In the genomic region with DNA sequence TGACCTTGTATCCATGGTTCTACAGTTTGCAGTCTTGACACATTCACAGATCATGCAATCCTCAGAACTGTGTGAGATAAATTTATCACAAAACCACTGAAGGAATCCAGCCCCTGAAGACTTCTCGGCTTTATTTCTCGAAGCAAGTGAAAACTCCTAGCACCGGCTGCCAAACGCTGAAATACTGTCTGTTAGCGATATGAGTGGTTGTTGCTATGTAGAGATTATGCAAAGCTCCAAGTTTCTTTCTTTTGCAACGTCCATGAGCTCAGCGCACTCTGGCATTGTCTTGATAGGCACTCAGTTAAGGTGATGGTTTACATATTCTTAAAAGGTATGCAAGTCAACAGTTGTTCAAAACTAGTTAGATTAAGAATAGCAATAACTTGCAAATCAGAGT, we compare ENCODE assay signal across 9 mouse cellular contexts. TPM values are rescaled to one million over a fixed set of nuclear protein-coding genes. Genes with fewer than 3 reads are reported as not detected.
DNase-seq lines count a peak whose midpoint lies in the region; ATAC-seq and TF ChIP-seq lines count a peak whose summit lies in the region.
"Had no signal": no experiment of that assay in that cellular context is flagged by ENCODE, and none has a peak within 500 bp of the region (broad histone marks: within the 10 kb centered on the region; RNA-seq: fewer than 3 reads in every experiment).

No protein-coding gene starts in this region.

- peak overlapping the region; percentile 17; the same call in 1 of the 2 replicates for H3K4me2 ChIP-seq in CH12.LX (ENCODE audit: insufficient read depth, low read depth, poor library complexity, severe bottlenecking)
- peak overlapping the region; percentile 93 for H3K4me2 ChIP-seq in hindbrain, postnatal 0 days (ENCODE audit: low read depth, low read length)

- H3K9ac ChIP-seq in CH12.LX (ENCODE audit: insufficient read depth, low read depth) = no peak overlapping the region
- H3K9ac ChIP-seq in hindbrain, postnatal 0 days (replicated peaks; ENCODE audit: low read length) = no peak overlapping the region

- H3K4me3 ChIP-seq in gastrocnemius, adult 2 months = peak overlapping the region; percentile 84
- no peak overlapping the region for H3K4me3 ChIP-seq in CH12.LX (replicated peaks in 1 of 3; ENCODE audit: low read depth in 2 of 3, low read length in 2 of 3, poor library complexity in 1 of 3)
- no peak overlapping the region for H3K4me3 ChIP-seq in hindbrain, postnatal 0 days (ENCODE audit: low read length)
- H3K4me3 ChIP-seq in midbrain, embryonic 10.5 days = no peak overlapping the region; the same call in 1 of the 2 replicates

- intact Hi-C loops in gastrocnemius, adult 2 months (cut with DNase I) = loop anchor here (5.0 kb wide), 2 partner anchors 291 to 336 kb away; a partner anchor contains a TSS

- no peak for DNase-seq in gastrocnemius, adult 2 months
- no peak for DNase-seq in gastrocnemius, postnatal 4 days (ENCODE audit: low spot score in 2 of 2)
- DNase-seq in CH12.LX (ENCODE audit: extremely low read depth) = no peak
- DNase-seq in hindbrain, postnatal 0 days (ENCODE audit: low spot score) = no peak
- no peak for DNase-seq in midbrain, embryonic 10.5 days (ENCODE audit: low spot score)
- no peak for DNase-seq in urinary bladder, postnatal 25 days (ENCODE audit: low spot score)
- DNase-seq in kidney, adult 11 months = no peak
- DNase-seq in kidney, adult 9 months = no peak
- DNase-seq: gastrocnemius, postnatal 10 days had no signal

- in situ Hi-C loops in CH12.LX (cut with MboI; ENCODE audit: low pct_ligation_motif_present, low pct_unique_long_range_greater_than_20kb, low sequenced_read_pairs) = no loop called here

- no peaks in the 10 kb centered on the region for H3K27me3 ChIP-seq in CH12.LX (replicated peaks)
- H3K27me3 ChIP-seq in hindbrain, postnatal 0 days (ENCODE audit: insufficient read depth, low read length) = no peaks in the 10 kb centered on the region
- H3K27me3 ChIP-seq in midbrain, embryonic 10.5 days (ENCODE audit: low read depth, poor library complexity, severe bottlenecking) = no peaks in the 10 kb centered on the region

- no peak for TF ChIP-seq RAD21 in CH12.LX (IDR thresholded peaks at IDR 0.05; ENCODE audit: low read depth, low read length)

- TF ChIP-seq CTCF in gastrocnemius, adult 2 months (IDR thresholded peaks at IDR 0.05) = no peak
- TF ChIP-seq CTCF in CH12.LX (conservative IDR thresholded peaks at IDR 0.05 in 1 of 2, IDR thresholded peaks at IDR 0.05 in 1 of 2; ENCODE audit: low read depth in 2 of 2, low read length in 2 of 2) = no peak
- no peak for TF ChIP-seq CTCF in hindbrain, postnatal 0 days (IDR thresholded peaks at IDR 0.05; ENCODE audit: low read depth)

- 53% methylated on average over 7 of the region's 7 CpGs for WGBS in hindbrain, postnatal 0 days
- WGBS in midbrain, embryonic 10.5 days = 83% methylated on average over 7 of the region's 7 CpGs

- H3K4me1 ChIP-seq in CH12.LX (ENCODE audit: control insufficient read depth in 1 of 2, insufficient read depth in 2 of 2) = peaks cover 0 to 22% of the 10 kb centered on the region in 2 experiments; a peak in 2 of 4 replicates
- H3K4me1 ChIP-seq in hindbrain, postnatal 0 days (ENCODE audit: insufficient read depth, low read length) = no peaks in the 10 kb centered on the region; the same call in 1 of the 2 replicates
- H3K4me1 ChIP-seq in midbrain, embryonic 10.5 days = peaks cover 22% of the 10 kb centered on the region

- no peak for TF ChIP-seq EP300 in CH12.LX (IDR thresholded peaks at IDR 0.05; ENCODE audit: low read length)

- ATAC-seq in hindbrain, postnatal 0 days = no peak

- TF ChIP-seq POLR2A in CH12.LX (IDR thresholded peaks at IDR 0.05; ENCODE audit: low read depth, low read length) = no peak

- H3K9me3 ChIP-seq in CH12.LX (replicated peaks; ENCODE audit: low read length) = peaks cover 9% of the 10 kb centered on the region
- no peaks in the 10 kb centered on the region for H3K9me3 ChIP-seq in hindbrain, postnatal 0 days (ENCODE audit: low read length)
- 0 out of 2 replicates have a peak, but pooled peaks cover 4% of the 10 kb centered on the region for H3K9me3 ChIP-seq in midbrain, embryonic 10.5 days (replicated peaks)

- peak overlapping the region; percentile 96; the same call in 1 of the 2 replicates for H3K27ac ChIP-seq in gastrocnemius, adult 2 months
- H3K27ac ChIP-seq in CH12.LX (ENCODE audit: insufficient read depth, low read depth) = no peak overlapping the region
- H3K27ac ChIP-seq in hindbrain, postnatal 0 days = peak overlapping the region; percentile 100
- H3K27ac ChIP-seq in midbrain, embryonic 10.5 days (replicated peaks) = peak overlapping the region; percentile 97

- H3K36me3 ChIP-seq in CH12.LX (replicated peaks in 1 of 2; ENCODE audit: control insufficient read depth in 1 of 2, insufficient read depth in 1 of 2, low read length in 1 of 2) = no peaks in the 10 kb centered on the region
- H3K36me3 ChIP-seq in hindbrain, postnatal 0 days (ENCODE audit: insufficient read depth, low read length) = no peaks in the 10 kb centered on the region
- H3K36me3 ChIP-seq in midbrain, embryonic 10.5 days = no peaks in the 10 kb centered on the region

- no peaks in the 10 kb centered on the region for H3K79me2 ChIP-seq in CH12.LX (replicated peaks; ENCODE audit: control insufficient read depth, extremely low read depth, insufficient read depth, poor library complexity, severe bottlenecking)

- dilution Hi-C loops in CH12.LX (cut with MboI; ENCODE audit: extremely low pct_ligation_motif_present, extremely low pct_unique_long_range_greater_than_20kb, low sequenced_read_pairs) = no loop called here

TF ChIP-seq in CH12.LX, 34 proteins besides CTCF, POLR2A, EP300 and RAD21:
- TF ChIP-seq IRF4 (IDR thresholded peaks at IDR 0.05; ENCODE audit: low read depth, low read length) (no peak), MAZ (IDR thresholded peaks at IDR 0.05; ENCODE audit: low read depth, low read length) (no peak), E2F4 (IDR thresholded peaks at IDR 0.05; ENCODE audit: insufficient replicate concordance, low read depth, low read length) (no peak), NELFE (IDR thresholded peaks at IDR 0.05; ENCODE audit: low read depth, low read length) (no peak)

RNA-seq across cellular contexts. Expression of a gene that starts 13.3 kb away (rescaled TPM):
- total RNA-seq in gastrocnemius, adult 2 months (2021) = 100 to 1,000 TPM; 513 to 579 TPM
- 100 to 1,000 TPM; 311 to 332 TPM for total RNA-seq in gastrocnemius, postnatal 4 days (2021)
- total RNA-seq in CH12.LX (2012; rRNA removed) (750 and 836 TPM in 2 replicates), CH12.LX (2014; rRNA removed) (425 and 450 TPM in 2 replicates)
- 627 and 753 TPM in 2 replicates for polyA plus RNA-seq in CH12.LX (2012; ENCODE audit: insufficient read length, low read depth)
- 1,139 and 1,416 TPM in 2 replicates for total RNA-seq in hindbrain, postnatal 0 days (2014; rRNA removed)
- 4,078 and 4,190 TPM in 2 replicates for polyA plus RNA-seq in hindbrain, postnatal 0 days (2015; fragmentation: Nextera tagmentation; extraction: Ambion mirVana)
- polyA plus RNA-seq in midbrain, embryonic 10.5 days (2016; fragmentation: Nextera tagmentation; extraction: Ambion mirVana) = 1,473 and 1,491 TPM in 2 replicates

RNA-seq across cellular contexts. Expression of a gene that starts 26.4 kb away (rescaled TPM):
- 1 to 10 TPM; 7.8 to 9.1 TPM for total RNA-seq in gastrocnemius, adult 2 months (2021)
- total RNA-seq in gastrocnemius, postnatal 4 days (2021) = 10 to 100 TPM; 12.6 to 13.0 TPM
- total RNA-seq in CH12.LX (2012; rRNA removed) (18.9 and 21.5 TPM in 2 replicates), CH12.LX (2014; rRNA removed) (24.9 and 25.6 TPM in 2 replicates)
- 23.6 and 29.2 TPM in 2 replicates for polyA plus RNA-seq in CH12.LX (2012; ENCODE audit: insufficient read length, low read depth)
- 20.2 and 20.5 TPM in 2 replicates for total RNA-seq in hindbrain, postnatal 0 days (2014; rRNA removed)
- 11.8 and 13.6 TPM in 2 replicates for polyA plus RNA-seq in hindbrain, postnatal 0 days (2015; fragmentation: Nextera tagmentation; extraction: Ambion mirVana)
- polyA plus RNA-seq in midbrain, embryonic 10.5 days (2016; fragmentation: Nextera tagmentation; extraction: Ambion mirVana) = 14.1 and 15.1 TPM in 2 replicates
